Mouse (Mus musculus) cerebellum, postnatal 10 days (tissue): ENCODE measurements around the gene Kcnma1.

Source experiments
- DNase-seq, 2 experiments: peaks; one replicate each; pipeline ENCODE4 v3.0.0; 2021; ENCODE audit warnings: mixed read lengths in 2 of 2

Kcnma1 gene

DNA sequence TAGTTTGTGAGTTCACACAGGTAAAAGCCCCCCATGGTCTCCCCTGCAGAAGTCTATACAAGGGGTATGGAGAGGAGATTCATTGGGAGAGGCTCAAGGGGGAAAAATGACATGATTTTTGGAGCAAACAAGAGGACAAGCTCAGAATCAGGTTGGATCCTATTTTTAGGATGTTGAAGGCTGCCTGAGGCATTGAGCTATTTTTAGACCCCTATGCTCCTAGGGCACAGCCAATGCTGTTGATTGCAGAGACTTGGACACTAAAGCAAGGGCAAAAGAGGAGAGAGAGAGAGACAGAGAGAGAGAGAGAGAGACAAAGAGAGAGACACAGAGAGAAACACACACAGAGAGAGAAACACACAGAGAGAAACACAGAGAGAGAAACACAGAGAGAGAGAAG, 770.4 kb downstream of the Kcnma1 start:
- DNase-seq, result peak; percentile 17 to 21
